Mouse (Mus musculus) G1E (cell line): ENCODE measurements around the gene Tmtc4.

Experiments
- CTCF ChIP-seq: IDR thresholded peaks from 2 replicates; pipeline ENCODE4 v1.5.1; 2012; ENCODE audit warnings: low read depth, low read length, inconsistent platforms, mixed read lengths
- GATA1 ChIP-seq: IDR thresholded peaks from 2 replicates; pipeline ENCODE4 v1.6.1; 2012; ENCODE audit warnings: borderline replicate concordance, low read length, inconsistent platforms, mixed read lengths
- GATA2 ChIP-seq: IDR thresholded peaks from 2 replicates; pipeline ENCODE4 v1.6.1; 2012; ENCODE audit warnings: low read depth, low read length, inconsistent platforms, borderline replicate concordance
- POLR2AphosphoS5 ChIP-seq: IDR thresholded peaks from 2 replicates; pipeline ENCODE4 v1.6.1; 2012; ENCODE audit warnings: low read depth, low read length, inconsistent platforms; ENCODE audit not compliant: insufficient replicate concordance
- TAL1 ChIP-seq: conservative IDR thresholded peaks from 2 replicates; pipeline ENCODE4 v1.6.1; 2012; ENCODE audit warnings: low read depth, low read length, inconsistent platforms, mixed read lengths

DNA sequence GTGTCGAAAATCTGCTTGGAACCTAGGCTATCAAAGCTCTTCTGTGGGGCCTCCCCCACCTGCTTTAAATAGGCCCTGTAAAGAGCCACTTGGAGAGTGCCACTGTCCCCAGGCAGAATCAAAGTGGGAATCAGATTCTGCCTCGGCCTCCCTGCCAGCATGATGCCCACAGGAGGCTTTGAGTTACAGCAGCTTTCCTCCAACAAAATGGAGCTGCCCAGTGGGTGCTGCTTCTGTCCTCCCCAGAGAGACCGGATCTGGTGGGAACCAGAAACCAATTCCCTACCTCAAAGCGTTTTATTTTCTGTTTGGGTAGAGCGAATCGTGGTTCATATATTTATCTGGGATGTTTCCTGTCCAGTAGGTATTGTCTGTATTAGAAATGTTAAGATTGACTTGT, 108.2 kb downstream of the Tmtc4 start:
- TF ChIP-seq CTCF (no peak), GATA1 (no peak), TAL1 (no peak), GATA2 (no peak), POLR2AphosphoS5 (no peak)
